Mouse (Mus musculus): ENCODE data around the gene Rsrc1. TPM values are rescaled to one million over a fixed set of nuclear protein-coding genes. Genes with fewer than 3 reads are reported as not detected.

Rsrc1 gene
- total RNA-seq, 4 experiments from 2014 or later, result 42.2 to 45.5 (median 42.7) TPM

DNA sequence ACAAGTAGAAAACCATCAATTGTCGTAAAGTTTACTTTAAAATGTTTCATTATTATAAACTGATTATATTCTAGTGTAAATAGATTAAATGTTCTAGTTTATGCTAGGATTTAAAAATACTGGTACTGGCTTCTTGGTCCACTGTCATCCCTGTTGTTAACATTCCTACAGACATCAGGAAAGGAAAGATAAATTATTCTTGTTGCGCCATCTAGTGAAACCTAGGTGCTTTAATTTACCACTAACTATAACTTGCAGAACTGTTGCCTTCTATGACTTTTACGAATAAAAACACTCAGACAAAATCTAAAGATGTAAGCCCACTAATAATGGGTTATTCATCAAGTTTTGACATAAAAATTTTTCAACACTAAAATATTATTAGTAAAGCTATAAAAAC lies 286.3 kb downstream of the Rsrc1 start:
- no peak for DNase-seq (ENCODE audit: low spot score in 2 of 2)

DNA sequence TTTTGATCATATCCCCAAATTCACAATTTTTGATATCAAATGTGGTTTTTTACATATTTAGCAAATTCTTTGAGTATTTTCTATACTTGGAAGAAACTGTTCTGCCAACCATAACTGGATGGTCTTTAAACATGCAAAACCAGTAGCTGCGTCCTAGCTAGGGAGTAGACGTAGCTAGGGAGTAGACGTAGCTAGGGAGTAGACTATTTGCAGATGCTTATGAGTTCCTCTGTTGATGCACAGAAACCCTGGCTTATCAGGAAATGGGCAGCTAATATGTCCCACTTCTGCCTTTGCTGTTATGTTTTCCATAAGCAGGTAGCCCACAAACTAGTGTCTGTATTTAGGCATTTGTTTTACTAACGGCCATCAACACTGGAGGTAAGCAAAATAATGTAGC lies 298.6 kb downstream of the Rsrc1 start:
- DNase-seq (ENCODE audit: low spot score in 2 of 2), result no peak

DNA sequence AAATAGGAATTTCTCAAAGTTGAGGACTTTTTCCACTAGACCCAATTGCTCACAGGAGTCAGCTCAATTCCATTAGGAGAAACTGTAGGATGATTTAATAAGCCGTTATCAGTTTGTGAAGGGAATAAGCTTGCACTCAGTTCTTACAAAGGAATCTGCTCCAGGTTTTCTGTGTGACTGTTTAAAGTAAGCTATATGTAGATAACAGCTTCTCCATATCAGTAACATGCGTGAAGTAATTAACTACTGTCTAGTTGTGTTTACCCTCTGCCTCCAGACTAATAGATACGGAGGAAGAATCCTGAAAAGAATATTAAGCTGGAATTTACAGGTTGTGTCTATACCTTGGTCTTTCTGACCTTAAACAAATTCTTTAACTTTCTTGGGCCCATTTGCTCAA lies 299.1 kb downstream of the Rsrc1 start:
- no peak for DNase-seq (ENCODE audit: low spot score in 2 of 2)

DNA sequence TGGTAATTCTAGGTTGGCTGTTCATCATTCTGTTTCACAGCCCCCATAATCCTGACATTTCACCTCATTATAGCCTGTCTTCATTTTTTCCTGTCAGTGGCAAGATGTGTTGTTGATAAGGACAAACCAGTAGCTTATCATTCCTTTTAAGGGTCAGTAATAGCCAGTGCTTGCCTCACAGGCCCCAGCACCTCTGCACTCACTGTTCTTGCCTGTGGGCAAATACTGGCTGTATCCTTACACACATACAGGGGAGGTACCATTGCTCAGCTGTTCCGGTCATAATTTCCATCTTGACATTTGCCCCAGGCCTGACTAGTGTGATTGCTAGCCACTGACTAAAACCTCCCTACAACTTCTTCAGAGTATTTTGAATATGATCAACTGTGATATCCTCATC lies 302.8 kb downstream of the Rsrc1 start:
- no peak for DNase-seq (ENCODE audit: low spot score in 2 of 2)

DNA sequence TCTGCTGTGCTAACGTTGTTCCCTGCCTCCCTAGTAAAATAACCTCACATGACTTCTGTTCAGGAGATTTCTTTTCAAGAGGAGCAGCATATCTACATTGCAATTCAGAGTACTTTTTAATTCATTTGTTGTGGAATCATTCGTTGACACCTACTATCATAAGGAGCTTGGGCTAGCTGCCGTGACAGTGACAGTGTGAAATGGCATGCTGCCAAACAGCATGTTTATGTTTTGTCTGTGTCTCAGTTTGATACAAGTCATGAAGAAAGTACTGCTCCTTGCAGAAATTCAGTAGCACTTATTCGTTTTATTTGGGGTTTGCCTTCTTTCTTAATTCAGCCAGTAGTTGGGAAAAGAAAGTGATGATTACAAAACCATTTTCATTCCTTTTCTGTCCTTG lies 303.7 kb downstream of the Rsrc1 start:
- DNase-seq (ENCODE audit: low spot score in 2 of 2), result no peak

DNA sequence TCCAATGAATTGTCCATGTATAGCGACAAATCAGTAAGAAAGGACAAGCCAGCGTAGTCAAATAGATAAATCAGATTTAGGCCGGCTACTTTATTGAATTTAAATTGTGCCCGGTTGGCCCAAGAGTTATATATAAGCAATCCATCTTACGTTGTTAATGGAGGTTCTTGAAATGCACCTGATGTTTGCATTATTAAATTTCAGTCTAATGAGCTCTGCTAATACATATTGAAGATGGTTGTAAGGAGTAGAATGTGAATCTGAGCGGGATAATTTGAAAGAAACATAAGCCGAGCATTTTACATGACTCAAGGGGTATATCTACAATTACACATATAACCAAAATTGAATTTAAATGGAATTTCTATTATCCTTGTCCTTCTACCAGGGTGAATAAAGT lies 307.5 kb downstream of the Rsrc1 start:
- DNase-seq (ENCODE audit: low spot score in 2 of 2), result no peak

DNA sequence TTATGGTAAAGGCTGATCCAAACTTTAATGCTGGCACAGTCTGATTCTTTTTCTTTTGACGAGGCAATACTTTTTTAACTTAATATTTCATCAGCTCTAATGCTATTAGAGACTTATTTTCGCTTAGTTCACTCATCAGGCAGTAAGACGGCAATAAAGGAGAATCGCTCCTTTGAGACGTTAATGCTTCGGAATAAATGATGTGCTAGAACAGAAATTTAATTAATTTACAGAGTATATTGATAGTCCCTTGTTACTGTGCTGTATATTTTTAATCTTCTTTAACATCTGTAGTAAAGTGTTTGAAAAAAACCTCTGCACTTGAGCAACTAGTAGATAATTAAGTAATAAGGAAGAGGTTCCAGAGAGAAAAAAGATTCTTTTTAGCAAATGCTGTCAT lies 308.3 kb downstream of the Rsrc1 start:
- no peak for DNase-seq (ENCODE audit: low spot score in 2 of 2)

DNA sequence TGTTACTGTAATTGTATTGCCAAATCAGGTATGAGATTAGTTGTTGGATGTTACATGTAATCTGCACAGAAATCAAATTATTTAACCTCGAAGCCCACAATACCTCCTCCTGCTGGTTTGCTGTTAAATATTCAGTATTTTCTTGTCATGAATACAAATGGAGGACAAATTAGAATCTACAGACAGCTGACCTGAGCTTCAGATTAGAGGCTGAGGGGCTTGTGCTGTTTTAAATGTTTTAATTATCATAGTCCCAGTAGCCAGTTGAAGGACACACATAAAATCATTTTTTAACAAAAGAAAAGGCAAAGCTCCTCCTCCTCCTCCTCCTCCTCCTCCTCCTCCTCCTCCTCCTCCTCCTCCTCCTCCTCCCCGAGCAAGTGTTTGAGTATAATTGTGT lies 327.5 kb downstream of the Rsrc1 start:
- no peak for DNase-seq (ENCODE audit: low spot score in 2 of 2)

DNA sequence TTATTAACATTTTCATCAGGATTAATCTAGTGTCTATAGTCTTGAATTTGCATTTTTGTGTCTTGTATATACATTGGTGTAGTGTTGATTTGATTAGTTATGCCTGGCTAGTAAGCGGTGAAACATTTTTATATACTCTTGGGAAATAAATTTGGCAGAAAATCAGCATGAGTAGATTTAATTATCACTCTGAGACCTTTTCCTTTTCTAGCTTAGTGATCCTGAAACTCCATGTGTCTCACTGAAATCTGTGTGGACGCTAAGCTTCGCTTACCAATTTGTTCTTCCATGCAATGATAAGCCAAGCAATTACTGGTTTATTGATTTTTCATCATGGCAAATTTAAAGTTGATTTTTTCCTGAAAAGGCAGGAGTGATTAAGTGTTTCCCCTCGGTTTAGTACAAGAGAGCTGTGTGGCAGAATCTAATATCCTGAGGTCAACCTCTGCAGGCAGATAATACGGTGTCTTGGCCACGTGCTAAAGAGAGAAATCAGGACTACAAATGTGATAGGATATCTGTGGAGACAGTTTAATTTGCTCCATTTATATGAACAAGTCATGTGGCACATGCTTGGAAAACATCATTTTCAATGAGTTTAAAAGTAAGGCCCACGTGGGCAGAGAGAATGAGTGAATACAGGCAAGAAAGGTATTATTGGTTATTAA lies 328.6 kb downstream of the Rsrc1 start:
- no peak for DNase-seq (ENCODE audit: low spot score in 2 of 2)

DNA sequence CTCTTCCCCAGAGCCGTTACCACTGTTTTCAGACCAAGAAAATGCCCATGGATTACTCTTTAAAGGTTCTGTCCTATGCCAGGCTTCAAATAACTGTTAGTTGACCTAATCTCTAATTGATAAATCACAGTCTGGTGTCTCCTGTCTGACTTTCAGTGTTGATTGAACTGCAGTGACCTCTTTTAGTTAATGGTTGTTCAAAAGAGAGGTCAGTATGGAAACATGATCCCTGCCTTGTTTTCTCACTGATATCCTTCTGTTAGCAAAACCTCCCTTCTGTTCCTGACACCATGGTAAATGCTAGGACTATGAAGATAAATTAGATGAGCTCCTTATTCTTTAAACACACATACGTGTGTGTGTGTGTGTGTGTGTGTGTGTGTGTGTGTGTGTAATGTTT lies 330.2 kb downstream of the Rsrc1 start:
- DNase-seq (ENCODE audit: low spot score in 2 of 2), result no peak

DNA sequence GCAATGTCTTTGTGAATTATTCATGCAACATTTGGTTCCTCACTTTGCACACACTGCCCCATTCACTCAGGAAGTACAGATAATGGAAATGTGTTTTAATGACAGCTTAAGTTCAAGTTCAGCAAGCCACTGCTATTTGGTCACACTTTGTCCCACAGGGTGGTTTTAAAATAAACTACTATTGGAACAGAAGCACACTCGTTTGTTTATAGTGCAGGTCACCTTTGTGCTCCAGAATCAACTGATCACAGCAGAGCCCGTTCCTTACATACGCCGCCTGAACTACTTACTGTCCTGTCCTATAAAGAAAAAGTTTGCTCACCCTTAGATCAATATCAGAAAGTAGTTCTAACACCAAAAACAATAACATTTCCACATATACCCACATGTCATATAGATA lies 341.2 kb downstream of the Rsrc1 start:
- no peak for DNase-seq (ENCODE audit: low spot score in 2 of 2)

DNA sequence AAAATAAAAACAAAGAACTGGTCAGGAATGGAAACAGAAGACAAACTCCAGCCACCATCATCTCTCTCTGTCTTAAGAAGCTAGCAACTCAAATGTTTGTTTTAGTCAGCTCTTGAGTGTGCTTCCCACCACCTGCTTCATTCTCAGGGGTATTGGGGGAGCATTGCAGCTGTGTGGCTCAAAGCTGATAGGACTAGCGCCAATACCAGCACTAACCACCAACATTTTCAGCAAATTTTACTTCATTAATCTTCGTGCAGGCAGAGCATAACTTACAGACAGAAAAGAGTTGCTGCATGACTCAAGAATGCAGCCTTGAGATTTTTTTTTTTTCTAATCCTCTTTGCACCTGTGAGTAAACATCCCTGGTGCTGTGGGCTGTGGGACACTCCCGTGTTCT lies 358.4 kb downstream of the Rsrc1 start:
- DNase-seq (ENCODE audit: low spot score in 2 of 2), result no peak

DNA sequence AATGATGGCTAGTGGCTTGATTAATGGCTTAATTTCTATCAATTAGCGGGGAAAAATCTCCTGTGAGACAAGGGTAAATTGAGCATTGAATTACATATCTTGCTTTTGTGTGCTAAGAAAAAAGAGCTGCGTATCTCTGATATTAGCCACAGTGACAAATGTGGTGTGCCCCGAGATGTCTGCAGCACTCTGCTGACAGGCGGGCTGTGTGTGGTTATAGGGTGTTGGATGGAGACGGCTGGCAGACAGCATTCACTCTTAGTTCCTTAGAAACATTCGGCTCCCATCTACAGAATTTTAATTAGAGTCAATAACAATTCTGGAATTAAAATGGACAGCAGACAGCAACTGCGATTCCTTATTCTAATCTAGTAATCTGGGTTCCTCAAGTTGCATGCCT lies 359.7 kb downstream of the Rsrc1 start:
- DNase-seq (ENCODE audit: low spot score in 2 of 2), result no peak

DNA sequence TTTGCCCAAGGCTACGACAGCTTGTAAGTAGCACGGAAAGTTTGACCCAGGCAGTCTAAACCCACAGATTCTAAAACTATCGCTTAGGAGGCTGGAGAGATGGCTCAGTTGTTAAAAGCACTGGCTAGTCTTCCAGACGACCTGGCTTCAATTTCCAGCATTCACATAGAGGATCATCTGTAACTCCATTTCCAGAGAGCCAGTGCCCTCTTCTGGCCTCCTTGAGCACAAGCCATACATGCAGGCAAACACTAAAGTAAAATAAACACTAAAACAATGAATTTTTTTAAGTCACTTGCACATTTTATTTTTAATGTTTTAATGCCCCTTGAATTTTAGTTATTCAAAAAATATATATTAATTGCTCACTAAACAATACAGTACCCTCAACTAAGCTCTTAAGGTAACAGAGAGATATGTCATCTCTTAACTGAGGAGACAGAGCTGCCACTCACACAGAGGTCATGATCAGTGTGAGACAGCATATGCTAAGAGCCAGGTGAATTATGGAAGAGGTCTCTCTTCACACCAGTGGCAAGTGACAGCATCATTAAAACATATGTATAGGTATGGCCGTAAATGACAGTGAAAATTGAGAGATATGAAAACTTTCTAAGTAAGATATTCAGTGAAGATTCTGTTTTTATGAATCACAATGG lies 361.9 kb downstream of the Rsrc1 start:
- DNase-seq (ENCODE audit: low spot score in 2 of 2), result no peak

DNA sequence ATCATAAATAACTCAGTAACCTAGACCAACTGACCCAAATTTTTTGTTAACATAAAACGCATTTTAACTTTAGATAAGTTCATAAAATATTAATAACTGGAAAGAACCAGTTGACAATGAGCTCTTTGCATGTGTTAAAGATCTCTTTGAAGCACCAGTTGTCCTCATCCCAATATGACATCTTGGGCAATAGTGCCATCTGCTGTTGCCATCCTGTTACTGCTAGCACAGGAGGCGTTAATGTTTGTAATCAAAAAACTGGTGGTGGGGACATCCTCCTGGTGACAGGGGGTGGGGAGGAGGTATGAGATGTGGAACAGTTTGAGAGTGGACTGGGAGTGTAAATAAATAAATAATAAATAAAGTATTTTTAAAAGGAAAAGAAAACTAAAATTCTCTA lies 363.4 kb downstream of the Rsrc1 start:
- DNase-seq (ENCODE audit: low spot score in 2 of 2), result peak in 1 of 2 experiments; percentile 32

DNA sequence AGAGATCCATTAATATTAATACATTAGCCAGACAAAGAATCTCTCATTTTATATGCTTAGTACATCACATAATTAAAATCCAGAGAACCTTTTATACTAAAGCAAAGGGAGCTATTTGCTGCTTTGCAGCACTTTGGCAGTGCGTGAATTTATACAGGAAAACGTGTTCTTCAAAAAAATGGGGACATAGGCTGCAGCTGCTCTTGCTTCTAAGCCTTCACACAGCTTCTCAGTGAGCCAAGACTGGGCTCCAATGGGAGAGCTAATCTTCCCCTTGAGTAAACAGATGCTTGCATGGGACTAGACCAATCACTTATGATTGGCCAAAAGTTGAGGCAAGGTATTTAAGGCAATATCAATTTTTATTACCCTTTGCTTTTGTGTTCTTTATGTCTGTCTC lies 365.5 kb downstream of the Rsrc1 start:
- no peak for DNase-seq (ENCODE audit: low spot score in 2 of 2)

DNA sequence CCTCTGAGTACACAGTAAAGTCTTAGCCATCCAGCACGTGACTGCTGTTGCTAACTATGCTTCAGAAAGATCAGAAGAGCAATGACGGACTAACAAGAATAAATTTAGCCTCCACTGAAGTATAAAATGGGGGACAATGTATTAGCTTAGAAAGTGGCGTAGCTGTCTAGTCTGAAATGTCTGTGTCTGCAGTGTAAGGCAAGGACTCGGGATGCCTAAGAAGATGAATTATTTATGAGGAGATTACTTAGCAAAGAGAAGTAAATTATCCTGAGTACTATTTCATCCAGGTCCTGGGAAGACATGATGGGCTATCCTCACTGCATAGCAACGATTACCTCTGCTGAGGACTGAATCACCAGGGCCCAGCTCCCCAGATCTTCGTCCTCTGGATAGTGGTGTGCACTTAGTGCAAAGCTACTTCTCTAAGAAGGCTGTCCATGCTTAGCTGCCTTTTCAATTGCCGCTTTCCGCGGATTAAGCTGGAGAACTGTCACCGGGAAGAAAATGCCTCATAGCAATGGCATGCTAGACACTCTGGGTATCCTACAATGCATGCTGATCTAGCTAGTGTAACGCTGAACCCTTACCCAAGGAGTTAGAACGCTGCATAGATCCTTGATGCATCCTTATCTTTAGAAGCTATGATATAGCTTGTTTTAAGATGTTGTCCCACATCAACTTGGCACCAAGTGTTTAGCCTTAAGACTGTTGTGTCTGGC lies 370.4 kb downstream of the Rsrc1 start:
- no peak for DNase-seq (ENCODE audit: low spot score in 2 of 2)

DNA sequence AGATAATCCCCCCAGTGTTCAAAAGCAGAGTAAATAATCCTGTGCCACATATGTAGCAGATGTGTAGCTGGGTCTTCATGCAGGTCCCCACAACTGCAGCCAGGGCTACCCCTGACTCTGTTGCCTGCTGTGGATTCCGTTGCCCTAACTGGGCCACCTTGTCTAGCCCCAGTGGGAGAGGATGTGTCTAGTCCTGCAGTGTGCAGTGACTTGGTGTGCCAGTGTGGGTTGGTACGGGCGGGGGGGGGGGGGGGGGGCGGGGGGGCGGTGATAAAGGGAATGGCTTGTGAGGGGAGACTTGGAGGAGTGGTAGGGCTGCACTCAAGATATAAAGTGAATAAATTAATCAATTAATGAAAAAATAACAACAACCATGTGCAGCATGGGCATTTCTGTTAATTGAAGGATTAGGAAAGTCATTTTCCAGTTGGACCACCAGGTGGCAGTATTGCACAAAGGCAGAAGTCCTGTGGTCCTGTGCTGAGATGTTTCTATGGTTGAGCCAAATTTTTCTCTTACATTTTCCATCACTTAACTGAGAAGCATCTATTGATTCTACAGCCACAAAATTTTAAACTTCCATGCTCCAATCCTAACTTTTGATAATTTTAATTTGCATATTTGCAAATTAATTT lies 371.1 kb downstream of the Rsrc1 start:
- DNase-seq (ENCODE audit: low spot score in 2 of 2), result no peak

DNA sequence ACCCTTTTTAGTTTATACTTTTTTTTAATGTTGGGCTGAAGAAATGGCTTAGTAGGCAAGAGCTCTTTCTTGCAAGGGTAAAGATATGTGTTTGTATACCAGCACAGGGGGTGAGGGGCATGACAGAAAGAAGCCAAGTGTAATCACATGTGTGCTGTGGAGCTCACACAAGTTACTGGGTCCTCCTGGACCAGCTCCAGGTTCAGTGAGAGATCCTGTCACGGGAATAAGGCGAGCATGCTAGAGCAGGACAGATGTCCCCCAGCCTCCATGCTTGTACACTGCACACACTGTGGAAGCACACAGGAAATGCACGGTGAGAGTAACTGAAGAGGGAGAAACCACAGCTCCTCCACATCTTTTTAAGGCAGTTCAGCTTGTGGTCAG lies 371.6 kb downstream of the Rsrc1 start:
- DNase-seq (ENCODE audit: low spot score in 2 of 2), result no peak

DNA sequence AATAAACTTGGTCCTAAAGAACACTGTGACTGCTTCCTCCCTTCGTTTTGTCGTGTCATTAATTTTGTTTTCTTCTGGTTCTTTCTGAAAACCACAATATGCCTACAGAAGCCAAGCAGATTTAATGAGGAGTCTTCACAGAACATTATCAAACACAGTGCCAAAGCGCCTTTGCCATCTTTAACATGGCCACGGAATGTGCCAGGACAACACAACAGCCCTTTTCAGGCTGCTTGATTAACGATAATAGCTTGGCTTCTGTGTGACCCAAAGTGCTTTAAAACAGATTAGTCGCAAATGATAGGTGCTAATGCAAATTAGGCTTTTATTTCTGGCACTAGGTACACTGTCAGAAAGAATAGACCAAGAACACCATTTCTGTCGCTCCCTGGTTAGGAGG lies 377.2 kb downstream of the Rsrc1 start:
- DNase-seq (ENCODE audit: low spot score in 2 of 2), result no peak

DNA sequence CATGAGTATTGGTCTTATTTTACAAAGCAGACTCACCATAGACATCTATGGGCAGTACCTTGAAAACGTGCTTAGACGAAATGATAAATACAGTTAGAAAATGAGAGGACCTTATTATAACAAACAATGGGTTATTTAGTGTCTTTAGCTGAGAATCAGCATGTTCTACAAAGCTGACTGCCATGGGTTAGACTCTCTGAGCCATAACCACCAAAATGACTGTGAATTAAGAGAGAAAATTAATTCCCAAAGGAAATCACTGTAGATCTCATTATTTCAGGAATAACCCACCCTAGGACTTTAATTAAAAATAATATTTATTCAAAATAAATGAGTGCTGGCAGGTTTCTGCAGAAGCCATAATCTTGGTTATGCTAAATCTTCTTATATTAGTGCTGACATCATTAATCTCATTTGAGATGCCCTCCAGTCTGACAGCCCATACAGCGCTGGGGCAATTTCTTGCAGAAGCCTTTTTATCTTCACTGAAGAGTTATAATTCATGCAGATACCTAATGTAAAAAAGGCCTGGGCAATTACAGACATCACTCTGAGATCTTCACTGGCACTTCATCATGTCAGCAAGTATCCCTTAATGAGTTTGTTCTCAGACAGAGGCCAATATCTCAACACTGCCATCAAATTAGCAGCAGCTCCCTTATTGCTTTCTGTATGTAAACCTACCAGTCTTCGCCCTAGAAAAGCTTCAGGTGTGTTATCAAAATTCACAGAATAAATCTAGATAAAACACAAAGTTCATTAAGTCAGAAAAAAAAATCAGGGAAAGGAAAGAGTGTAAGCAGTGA lies 385.1 kb downstream of the Rsrc1 start:
- DNase-seq (ENCODE audit: low spot score in 2 of 2), result no peak

DNA sequence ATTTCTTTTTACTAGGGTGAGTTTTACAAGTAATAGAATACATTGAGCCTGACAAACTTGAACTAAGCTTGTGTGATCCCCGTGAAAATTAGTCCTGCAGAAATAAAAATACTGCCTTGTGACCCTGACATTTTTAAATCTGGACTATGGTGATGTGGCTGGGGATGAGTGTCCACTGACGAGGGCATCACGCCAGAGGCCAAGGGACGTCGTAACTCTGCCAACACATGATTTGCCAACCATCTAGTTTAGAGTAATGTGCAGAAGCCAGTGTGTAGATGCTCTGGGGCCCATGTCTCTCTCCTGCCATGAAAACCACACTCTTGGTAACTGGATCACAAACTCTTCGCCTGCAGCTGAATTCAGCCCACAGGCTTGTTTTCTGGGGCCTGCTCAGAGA lies 386.3 kb downstream of the Rsrc1 start:
- no peak for DNase-seq (ENCODE audit: low spot score in 2 of 2)
